Mouse (Mus musculus): Measurements from ENCODE around the gene Serpina3g. TPM values are rescaled to one million over a fixed set of nuclear protein-coding genes. Genes with fewer than 3 reads are reported as not detected.
"Not testable (repeated sequence)": the region's sequence is repeated elsewhere in the genome, so short reads cannot be mapped to it uniquely, and the experiment has no call there.

Gene Serpina3g
- polyA plus RNA-seq, 1 experiment = 2.9 TPM

GRCm38 (mm10) chr12:104221616-104222015 is 14.4 kb upstream of the Serpina3g start:
- Histone ChIP-seq H3K4me3 (replicated peaks; ENCODE audit: insufficient read depth, low read depth, low read length) (no peak overlapping the region), H3K27ac (ENCODE audit: insufficient read depth, low read length) (no peak overlapping the region), H3K27me3 (ENCODE audit: control insufficient read depth, insufficient read depth, low read length) (no peaks in the 10 kb centered on the region), H3K4me1 (ENCODE audit: control insufficient read depth, insufficient read depth, low read length) (no peaks in the 10 kb centered on the region)
- no peak for DNase-seq
- TF ChIP-seq POLR2A (IDR thresholded peaks at IDR 0.05; ENCODE audit: borderline replicate concordance, insufficient read depth, low read length) (no peak), CTCF (IDR thresholded peaks at IDR 0.05; ENCODE audit: borderline replicate concordance, insufficient read depth, low read depth, low read length) (no peak)
- WGBS = 81% methylated on average over 1 of the region's 1 CpGs

- H3K4me3 ChIP-seq (replicated peaks; ENCODE audit: insufficient read depth, low read depth, low read length) = no peak overlapping the region
- no peaks in the 10 kb centered on the region for H3K4me1 ChIP-seq (ENCODE audit: control insufficient read depth, insufficient read depth, low read length)
- H3K27ac ChIP-seq (ENCODE audit: insufficient read depth, low read length) = no peak overlapping the region
- 63% methylated on average over 1 of the region's 1 CpGs for WGBS
- no peaks in the 10 kb centered on the region for H3K27me3 ChIP-seq (ENCODE audit: control insufficient read depth, insufficient read depth, low read length)
- DNase-seq = no peak
- no peak for TF ChIP-seq POLR2A (IDR thresholded peaks at IDR 0.05; ENCODE audit: borderline replicate concordance, insufficient read depth, low read length)
- no peak for TF ChIP-seq CTCF (IDR thresholded peaks at IDR 0.05; ENCODE audit: borderline replicate concordance, insufficient read depth, low read depth, low read length)
These were observed 12.4 kb upstream of the Serpina3g start for GRCm38 (mm10) chr12:104223690-104224089.

GRCm38 (mm10) chr12:104224598-104225300 is 11.3 kb upstream of the Serpina3g start:
- Histone ChIP-seq H3K4me3 (replicated peaks; ENCODE audit: insufficient read depth, low read depth, low read length) (no peak overlapping the region), H3K4me1 (ENCODE audit: control insufficient read depth, insufficient read depth, low read length) (no peaks in the 10 kb centered on the region), H3K27ac (ENCODE audit: insufficient read depth, low read length) (no peak overlapping the region), H3K27me3 (ENCODE audit: control insufficient read depth, insufficient read depth, low read length) (no peaks in the 10 kb centered on the region)
- TF ChIP-seq POLR2A (IDR thresholded peaks at IDR 0.05; ENCODE audit: borderline replicate concordance, insufficient read depth, low read length) (no peak), CTCF (IDR thresholded peaks at IDR 0.05; ENCODE audit: borderline replicate concordance, insufficient read depth, low read depth, low read length) (no peak)
- WGBS = 58% methylated on average over 7 of the region's 7 CpGs
- DNase-seq = no peak

GRCm38 (mm10) chr12:104230762-104231161 is 5.3 kb upstream of the Serpina3g start:
- TF ChIP-seq POLR2A (IDR thresholded peaks at IDR 0.05; ENCODE audit: borderline replicate concordance, insufficient read depth, low read length) (no peak), CTCF (IDR thresholded peaks at IDR 0.05; ENCODE audit: borderline replicate concordance, insufficient read depth, low read depth, low read length) (no peak)
- Histone ChIP-seq H3K27ac (ENCODE audit: insufficient read depth, low read length) (no peak overlapping the region), H3K27me3 (ENCODE audit: control insufficient read depth, insufficient read depth, low read length) (no peaks in the 10 kb centered on the region), H3K4me3 (replicated peaks; ENCODE audit: insufficient read depth, low read depth, low read length) (no peak overlapping the region), H3K4me1 (ENCODE audit: control insufficient read depth, insufficient read depth, low read length) (no peaks in the 10 kb centered on the region)
- no peak for DNase-seq
- 79% methylated on average over 2 of the region's 2 CpGs for WGBS

GRCm38 (mm10) chr12:104238048-104238447 is 2.0 kb downstream of the Serpina3g start:
- not testable (repeated sequence) for H3K4me1 ChIP-seq (ENCODE audit: control insufficient read depth, insufficient read depth, low read length); H3K27ac ChIP-seq (ENCODE audit: insufficient read depth, low read length); H3K27me3 ChIP-seq (ENCODE audit: control insufficient read depth, insufficient read depth, low read length); DNase-seq; H3K4me3 ChIP-seq (replicated peaks; ENCODE audit: insufficient read depth, low read depth, low read length)
- WGBS = 86% methylated on average over 1 of the region's 1 CpGs

- H3K4me3 ChIP-seq (replicated peaks; ENCODE audit: insufficient read depth, low read depth, low read length) = no peak overlapping the region
- H3K4me1 ChIP-seq (ENCODE audit: control insufficient read depth, insufficient read depth, low read length) = no peaks in the 10 kb centered on the region
- no peak for DNase-seq
- H3K27me3 ChIP-seq (ENCODE audit: control insufficient read depth, insufficient read depth, low read length) = no peaks in the 10 kb centered on the region
- no peak for TF ChIP-seq CTCF (IDR thresholded peaks at IDR 0.05; ENCODE audit: borderline replicate concordance, insufficient read depth, low read depth, low read length)
- TF ChIP-seq POLR2A (IDR thresholded peaks at IDR 0.05; ENCODE audit: borderline replicate concordance, insufficient read depth, low read length) = no peak
- H3K27ac ChIP-seq (ENCODE audit: insufficient read depth, low read length) = no peak overlapping the region
These were observed 7.3 kb downstream of the Serpina3g start for GRCm38 (mm10) chr12:104243307-104243706.

- no peak for TF ChIP-seq POLR2A (IDR thresholded peaks at IDR 0.05; ENCODE audit: borderline replicate concordance, insufficient read depth, low read length)
- TF ChIP-seq CTCF (IDR thresholded peaks at IDR 0.05; ENCODE audit: borderline replicate concordance, insufficient read depth, low read depth, low read length) = no peak
- Histone ChIP-seq H3K4me1 (ENCODE audit: control insufficient read depth, insufficient read depth, low read length) (no peaks in the 10 kb centered on the region), H3K27me3 (ENCODE audit: control insufficient read depth, insufficient read depth, low read length) (no peaks in the 10 kb centered on the region), H3K27ac (ENCODE audit: insufficient read depth, low read length) (no peak overlapping the region), H3K4me3 (replicated peaks; ENCODE audit: insufficient read depth, low read depth, low read length) (no peak overlapping the region)
- WGBS = 70% methylated on average over 1 of the region's 1 CpGs
- DNase-seq = no peak
These were observed 9.0 kb downstream of the Serpina3g start for GRCm38 (mm10) chr12:104245092-104245491.

- Histone ChIP-seq H3K4me1 (ENCODE audit: control insufficient read depth, insufficient read depth, low read length) (no peaks in the 10 kb centered on the region), H3K27me3 (ENCODE audit: control insufficient read depth, insufficient read depth, low read length) (no peaks in the 10 kb centered on the region), H3K4me3 (replicated peaks; ENCODE audit: insufficient read depth, low read depth, low read length) (no peak overlapping the region), H3K27ac (ENCODE audit: insufficient read depth, low read length) (no peak overlapping the region)
- TF ChIP-seq POLR2A (IDR thresholded peaks at IDR 0.05; ENCODE audit: borderline replicate concordance, insufficient read depth, low read length) = no peak
- TF ChIP-seq CTCF (IDR thresholded peaks at IDR 0.05; ENCODE audit: borderline replicate concordance, insufficient read depth, low read depth, low read length) = no peak
- DNase-seq = no peak
- 17% methylated on average over 3 of the region's 3 CpGs for WGBS
These were observed 9.6 kb downstream of the Serpina3g start for GRCm38 (mm10) chr12:104245595-104245994.

Measured in cerebellum, adult 2 months (tissue).